Mouse (Mus musculus): ENCODE measurements around the gene Rhbdd3. TPM values are rescaled to one million over a fixed set of nuclear protein-coding genes. Genes with fewer than 3 reads are reported as not detected.
A peak's percentile ranks its signal among the peaks of the same experiment; 100 is the strongest.

Rhbdd3 gene
- polyA plus RNA-seq, 1 experiment from 2014 or later, result 39.0 TPM

- Histone ChIP-seq H3K4me2 (replicated peaks; ENCODE audit: low read depth, low read length) (no peak overlapping the region), H3K27ac (ENCODE audit: low read length) (peak overlapping the region; percentile 54; the same call in 1 of the 2 replicates), H3K4me3 (ENCODE audit: low read length) (no peak overlapping the region), H3K4me1 (ENCODE audit: insufficient read depth, low read length) (peaks cover 45% of the 10 kb centered on the region), H3K27me3 (ENCODE audit: insufficient read depth, low read length) (no peaks in the 10 kb centered on the region), H3K9ac (replicated peaks; ENCODE audit: low read length) (no peak overlapping the region), H3K9me3 (ENCODE audit: low read length) (no peaks in the 10 kb centered on the region), H3K36me3 (ENCODE audit: insufficient read depth, low read length) (peaks cover 7% of the 10 kb centered on the region; the same call in 1 of the 2 replicates)
- no peak for ATAC-seq (ENCODE audit: low FRiP score, low TSS enrichment)
- WGBS, result 63% methylated on average over 5 of the region's 5 CpGs
Measured at GRCm38 (mm10) chr11:5141252-5141651, 42.5 kb downstream of the Rhbdd3 start.

- Histone ChIP-seq H3K9me3 (ENCODE audit: low read length) (no peaks in the 10 kb centered on the region), H3K4me3 (ENCODE audit: low read length) (no peak overlapping the region), H3K4me2 (replicated peaks; ENCODE audit: low read depth, low read length) (no peak overlapping the region), H3K27me3 (ENCODE audit: insufficient read depth, low read length) (no peaks in the 10 kb centered on the region), H3K36me3 (ENCODE audit: insufficient read depth, low read length) (peaks cover 4% of the 10 kb centered on the region; the same call in 1 of the 2 replicates), H3K9ac (replicated peaks; ENCODE audit: low read length) (no peak overlapping the region; the same call in 1 of the 2 replicates), H3K27ac (ENCODE audit: low read length) (peak overlapping the region; percentile 34; the same call in 1 of the 2 replicates), H3K4me1 (ENCODE audit: insufficient read depth, low read length) (peaks cover 45% of the 10 kb centered on the region)
- no peak for ATAC-seq (ENCODE audit: low FRiP score, low TSS enrichment)
- WGBS, result 69% methylated on average over 2 of the region's 2 CpGs
Measured at GRCm38 (mm10) chr11:5141965-5142364, 43.2 kb downstream of the Rhbdd3 start.

GRCm38 (mm10) chr11:5145600-5145999 is 46.9 kb downstream of the Rhbdd3 start:
- Histone ChIP-seq H3K4me1 (ENCODE audit: insufficient read depth, low read length) (peaks cover 69% of the 10 kb centered on the region), H3K36me3 (ENCODE audit: insufficient read depth, low read length) (no peaks in the 10 kb centered on the region), H3K4me3 (ENCODE audit: low read length) (no peak overlapping the region), H3K9ac (replicated peaks; ENCODE audit: low read length) (no peak overlapping the region), H3K27ac (ENCODE audit: low read length) (peak overlapping the region; percentile 92), H3K4me2 (replicated peaks; ENCODE audit: low read depth, low read length) (no peak overlapping the region), H3K9me3 (ENCODE audit: low read length) (no peaks in the 10 kb centered on the region), H3K27me3 (ENCODE audit: insufficient read depth, low read length) (no peaks in the 10 kb centered on the region)
- ATAC-seq (ENCODE audit: low FRiP score, low TSS enrichment), result peak; percentile 89
- 34% methylated on average over 3 of the region's 3 CpGs for WGBS

GRCm38 (mm10) chr11:5149249-5149648 is 50.5 kb downstream of the Rhbdd3 start:
- WGBS, result 10% methylated on average over 7 of the region's 7 CpGs
- H3K4me3 ChIP-seq (ENCODE audit: low read length), result peak overlapping the region; percentile 17
- no peaks in the 10 kb centered on the region for H3K27me3 ChIP-seq (ENCODE audit: insufficient read depth, low read length)
- H3K9ac ChIP-seq (replicated peaks; ENCODE audit: low read length), result peak overlapping the region; percentile 12; the same call in 1 of the 2 replicates
- no peaks in the 10 kb centered on the region for H3K36me3 ChIP-seq (ENCODE audit: insufficient read depth, low read length)
- H3K9me3 ChIP-seq (ENCODE audit: low read length), result no peaks in the 10 kb centered on the region
- ATAC-seq (ENCODE audit: low FRiP score, low TSS enrichment), result peak; percentile 64
- H3K4me1 ChIP-seq (ENCODE audit: insufficient read depth, low read length), result peaks cover 67% of the 10 kb centered on the region
- peak overlapping the region; percentile 92 for H3K27ac ChIP-seq (ENCODE audit: low read length)
- peak overlapping the region; percentile 67 for H3K4me2 ChIP-seq (replicated peaks; ENCODE audit: low read depth, low read length)

- peak overlapping the region; percentile 92 for H3K27ac ChIP-seq (ENCODE audit: low read length)
- H3K9me3 ChIP-seq (ENCODE audit: low read length), result no peaks in the 10 kb centered on the region
- 0 out of 2 replicates have a peak overlapping the region, but pooled peaks have one; percentile 12 for H3K9ac ChIP-seq (replicated peaks; ENCODE audit: low read length)
- peak overlapping the region; percentile 67 for H3K4me2 ChIP-seq (replicated peaks; ENCODE audit: low read depth, low read length)
- H3K4me1 ChIP-seq (ENCODE audit: insufficient read depth, low read length), result peaks cover 67% of the 10 kb centered on the region
- peak overlapping the region; percentile 73; the same call in 1 of the 2 replicates for H3K4me3 ChIP-seq (ENCODE audit: low read length)
- H3K27me3 ChIP-seq (ENCODE audit: insufficient read depth, low read length), result no peaks in the 10 kb centered on the region
- ATAC-seq (ENCODE audit: low FRiP score, low TSS enrichment), result no peak
- no peaks in the 10 kb centered on the region for H3K36me3 ChIP-seq (ENCODE audit: insufficient read depth, low read length)
- 65% methylated on average over 9 of the region's 9 CpGs for WGBS
Measured at GRCm38 (mm10) chr11:5149955-5150354, 51.2 kb downstream of the Rhbdd3 start.

- H3K27ac ChIP-seq (ENCODE audit: low read length), result peak overlapping the region; percentile 92
- H3K27me3 ChIP-seq (ENCODE audit: insufficient read depth, low read length), result no peaks in the 10 kb centered on the region
- ATAC-seq (ENCODE audit: low FRiP score, low TSS enrichment), result no peak
- H3K4me3 ChIP-seq (ENCODE audit: low read length), result peak overlapping the region; percentile 73
- WGBS, result 60% methylated on average over 9 of the region's 9 CpGs
- no peaks in the 10 kb centered on the region for H3K9me3 ChIP-seq (ENCODE audit: low read length)
- H3K4me2 ChIP-seq (replicated peaks; ENCODE audit: low read depth, low read length), result peak overlapping the region; percentile 67
- no peaks in the 10 kb centered on the region for H3K36me3 ChIP-seq (ENCODE audit: insufficient read depth, low read length)
- H3K9ac ChIP-seq (replicated peaks; ENCODE audit: low read length), result peak overlapping the region; percentile 91
- H3K4me1 ChIP-seq (ENCODE audit: insufficient read depth, low read length), result peaks cover 70% of the 10 kb centered on the region
Measured at GRCm38 (mm10) chr11:5150416-5151246, 51.9 kb downstream of the Rhbdd3 start.

- no peaks in the 10 kb centered on the region for H3K27me3 ChIP-seq (ENCODE audit: insufficient read depth, low read length)
- peak overlapping the region; percentile 73 for H3K4me3 ChIP-seq (ENCODE audit: low read length)
- H3K9ac ChIP-seq (replicated peaks; ENCODE audit: low read length), result peak overlapping the region; percentile 91
- ATAC-seq (ENCODE audit: low FRiP score, low TSS enrichment), result no peak
- no peaks in the 10 kb centered on the region for H3K9me3 ChIP-seq (ENCODE audit: low read length)
- peak overlapping the region; percentile 67 for H3K4me2 ChIP-seq (replicated peaks; ENCODE audit: low read depth, low read length)
- WGBS, result 25% methylated on average over 4 of the region's 4 CpGs
- H3K4me1 ChIP-seq (ENCODE audit: insufficient read depth, low read length), result peaks cover 70% of the 10 kb centered on the region
- peak overlapping the region; percentile 92 for H3K27ac ChIP-seq (ENCODE audit: low read length)
- H3K36me3 ChIP-seq (ENCODE audit: insufficient read depth, low read length), result no peaks in the 10 kb centered on the region
Measured at GRCm38 (mm10) chr11:5151247-5151630, 52.5 kb downstream of the Rhbdd3 start.

GRCm38 (mm10) chr11:5151680-5152337 is 53.1 kb downstream of the Rhbdd3 start, which contains the start of gene Emid1:
Gene Emid1, minus strand, starts transcription at chr11:5152257.
- Histone ChIP-seq H3K36me3 (ENCODE audit: insufficient read depth, low read length) (no peaks in the 10 kb centered on the region), H3K4me3 (ENCODE audit: low read length) (peak within 1 kb of the TSS; percentile 73), H3K27ac (ENCODE audit: low read length) (peak within 1 kb of the TSS; percentile 92), H3K9me3 (ENCODE audit: low read length) (no peaks in the 10 kb centered on the region), H3K4me1 (ENCODE audit: insufficient read depth, low read length) (peaks cover 75% of the 10 kb centered on the region), H3K4me2 (replicated peaks; ENCODE audit: low read depth, low read length) (peak within 1 kb of the TSS; percentile 67), H3K27me3 (ENCODE audit: insufficient read depth, low read length) (no peaks in the 10 kb centered on the region), H3K9ac (replicated peaks; ENCODE audit: low read length) (peak within 1 kb of the TSS; percentile 91)
- under 1% methylated on average over 40 of the region's 53 CpGs for WGBS
- ATAC-seq (ENCODE audit: low FRiP score, low TSS enrichment), result peak; percentile 5; the same call in 1 of the 2 replicates

- ATAC-seq (ENCODE audit: low FRiP score, low TSS enrichment), result peak; percentile 60
- peak overlapping the region; percentile 1; the same call in 1 of the 2 replicates for H3K9ac ChIP-seq (replicated peaks; ENCODE audit: low read length)
- WGBS, result 26% methylated on average over 10 of the region's 10 CpGs
Measured at GRCm38 (mm10) chr11:5154961-5155805, 56.5 kb downstream of the Rhbdd3 start.

More at GRCm38 (mm10) chr11:5154961-5155805, 56.5 kb downstream of the Rhbdd3 start:
- peak overlapping the region; percentile 89 for H3K27ac ChIP-seq (ENCODE audit: low read length)
- H3K27me3 ChIP-seq (ENCODE audit: insufficient read depth, low read length), result no peaks in the 10 kb centered on the region
- H3K4me2 ChIP-seq (replicated peaks; ENCODE audit: low read depth, low read length), result no peak overlapping the region
- peaks cover 48% of the 10 kb centered on the region for H3K4me1 ChIP-seq (ENCODE audit: insufficient read depth, low read length)
- no peaks in the 10 kb centered on the region for H3K9me3 ChIP-seq (ENCODE audit: low read length)
- H3K36me3 ChIP-seq (ENCODE audit: insufficient read depth, low read length), result no peaks in the 10 kb centered on the region
- H3K4me3 ChIP-seq (ENCODE audit: low read length), result no peak overlapping the region

Measured in kidney, embryonic 16.5 days (tissue).